ENCODE assay signal across 8 mouse cellular contexts in genomic region chr7:31049135-31049845, GRCm38 (mm10). TPM values are rescaled to one million over a fixed set of nuclear protein-coding genes. Genes with fewer than 3 reads are reported as not detected.
DNase-seq lines count a peak whose midpoint lies in the region; ATAC-seq and TF ChIP-seq lines count a peak whose summit lies in the region.

No protein-coding gene starts in this region.

- TF ChIP-seq CTCF in layer of hippocampus, adult 2 months (conservative IDR thresholded peaks at IDR 0.05), result peak; percentile 45
- no peak for TF ChIP-seq CTCF in thymus, adult 2 months (IDR thresholded peaks at IDR 0.05; ENCODE audit: borderline replicate concordance, control insufficient read depth, extremely low read depth, insufficient read depth, low read length, poor library complexity)

- no peaks in the 10 kb centered on the region for H3K9me3 ChIP-seq in hindbrain, embryonic 12.5 days (replicated peaks)
- H3K9me3 ChIP-seq in midbrain, embryonic 14.5 days (ENCODE audit: control insufficient read depth, low read length), result no peaks in the 10 kb centered on the region
- H3K9me3 ChIP-seq in heart, embryonic 10.5 days, result no peaks in the 10 kb centered on the region

- peaks cover 83% of the 10 kb centered on the region for H3K27me3 ChIP-seq in hindbrain, embryonic 12.5 days
- peaks cover 38% of the 10 kb centered on the region for H3K27me3 ChIP-seq in midbrain, embryonic 14.5 days (ENCODE audit: control insufficient read depth, insufficient read depth, low read length)
- peaks cover 90% of the 10 kb centered on the region for H3K27me3 ChIP-seq in heart, embryonic 10.5 days (ENCODE audit: insufficient read depth, poor library complexity, severe bottlenecking)
- peaks cover 25% of the 10 kb centered on the region for H3K27me3 ChIP-seq in thymus, adult 2 months (ENCODE audit: control insufficient read depth, insufficient read depth, low read length)

- TF ChIP-seq POLR2A in thymus, adult 2 months (IDR thresholded peaks at IDR 0.05; ENCODE audit: control insufficient read depth, extremely low read depth, insufficient read depth, low read length, poor library complexity), result no peak

- ATAC-seq in hindbrain, embryonic 12.5 days (ENCODE audit: low FRiP score), result peak; percentile 14
- ATAC-seq in midbrain, embryonic 14.5 days (ENCODE audit: low FRiP score, low TSS enrichment), result 0 out of 2 replicates have a peak, but pooled peaks have one; percentile 9

- WGBS in hindbrain, embryonic 12.5 days, result 22% methylated on average over 5 of the region's 5 CpGs
- 18% methylated on average over 5 of the region's 5 CpGs for WGBS in midbrain, embryonic 14.5 days
- 20% methylated on average over 5 of the region's 5 CpGs for WGBS in heart, embryonic 10.5 days
- 17% methylated on average over 5 of the region's 5 CpGs for WGBS in thymus, adult 2 months

- H3K36me3 ChIP-seq in hindbrain, embryonic 12.5 days, result no peaks in the 10 kb centered on the region
- no peaks in the 10 kb centered on the region for H3K36me3 ChIP-seq in midbrain, embryonic 14.5 days (ENCODE audit: control insufficient read depth, insufficient read depth, low read length)
- no peaks in the 10 kb centered on the region for H3K36me3 ChIP-seq in heart, embryonic 10.5 days
- H3K36me3 ChIP-seq in thymus, adult 2 months (ENCODE audit: control insufficient read depth, insufficient read depth, low read length), result no peaks in the 10 kb centered on the region

- H3K9ac ChIP-seq in hindbrain, embryonic 12.5 days, result peak overlapping the region; percentile 55; the same call in 1 of the 2 replicates
- H3K9ac ChIP-seq in midbrain, embryonic 14.5 days (replicated peaks; ENCODE audit: low read length), result peak overlapping the region; percentile 56

- DNase-seq in layer of hippocampus, adult 2 months (ENCODE audit: low spot score in 2 of 2), result no peak
- DNase-seq in layer of hippocampus, adult 9-11 months, result no peak
- DNase-seq in cerebellum, postnatal 14 days, result peak; percentile 87 to 90
- DNase-seq in midbrain, embryonic 14.5 days, result peak; percentile 90
- DNase-seq in ovary, postnatal 36 days (ENCODE audit: low spot score), result no peak
- no peak for DNase-seq in heart, embryonic 10.5 days (ENCODE audit: low spot score)
- no peak for DNase-seq in thymus, adult 2 months

- H3K4me1 ChIP-seq in hindbrain, embryonic 12.5 days, result peaks cover 49% of the 10 kb centered on the region
- peaks cover 24% of the 10 kb centered on the region for H3K4me1 ChIP-seq in midbrain, embryonic 14.5 days (ENCODE audit: control insufficient read depth, insufficient read depth, low read length)
- peaks cover 45% of the 10 kb centered on the region for H3K4me1 ChIP-seq in heart, embryonic 10.5 days
- peaks cover 15% of the 10 kb centered on the region; the same call in 1 of the 2 replicates for H3K4me1 ChIP-seq in thymus, adult 2 months (replicated peaks; ENCODE audit: control insufficient read depth, insufficient read depth, low read length)

- peak overlapping the region; percentile 54 for H3K4me3 ChIP-seq in layer of hippocampus, adult 2 months
- peak overlapping the region; percentile 32 for H3K4me3 ChIP-seq in hindbrain, embryonic 12.5 days
- H3K4me3 ChIP-seq in midbrain, embryonic 14.5 days (replicated peaks; ENCODE audit: low read depth, low read length), result peak overlapping the region; percentile 38
- H3K4me3 ChIP-seq in heart, embryonic 10.5 days, result no peak overlapping the region
- H3K4me3 ChIP-seq in thymus, adult 2 months (ENCODE audit: control insufficient read depth, insufficient read depth, low read length), result no peak overlapping the region

- peak overlapping the region; percentile 1; the same call in 1 of the 2 replicates for H3K27ac ChIP-seq in layer of hippocampus, adult 2 months
- peak overlapping the region; percentile 57 for H3K27ac ChIP-seq in hindbrain, embryonic 12.5 days
- peak overlapping the region; percentile 63 for H3K27ac ChIP-seq in midbrain, embryonic 14.5 days (replicated peaks; ENCODE audit: low read depth, low read length)
- no peak overlapping the region for H3K27ac ChIP-seq in heart, embryonic 10.5 days
- H3K27ac ChIP-seq in thymus, adult 2 months (ENCODE audit: control insufficient read depth, insufficient read depth, low read length), result no peak overlapping the region

- peak overlapping the region; percentile 60 for H3K4me2 ChIP-seq in hindbrain, embryonic 12.5 days (replicated peaks)
- H3K4me2 ChIP-seq in midbrain, embryonic 14.5 days (ENCODE audit: low read length), result peak overlapping the region; percentile 63

RNA-seq across cellular contexts. Expression of gene Fxyd7, which starts 2.0 kb away (rescaled TPM):
- 100 to 1,000 TPM; 117 to 121 TPM for total RNA-seq in layer of hippocampus, adult 2 months (2021)
- polyA plus RNA-seq in hindbrain, embryonic 12.5 days (2016; fragmentation: Nextera tagmentation; extraction: Ambion mirVana), result 26.3 and 29.8 TPM in 2 replicates
- polyA plus RNA-seq in midbrain, embryonic 14.5 days (2014; fragmentation: Nextera tagmentation; extraction: Ambion mirVana), result 99.9 and 159 TPM in 2 replicates
- polyA plus RNA-seq in heart, embryonic 10.5 days (2016; fragmentation: Nextera tagmentation; extraction: Ambion mirVana), result 0.22 and 1.5 TPM in 2 replicates
- polyA plus RNA-seq in thymus, adult 2 months (2012; rRNA removed), result 1.4 and 2.2 TPM in 2 replicates

RNA-seq across cellular contexts. Expression of gene Fxyd5, which starts 7.0 kb away (rescaled TPM):
- 10 to 100 TPM; 17.3 to 26.9 TPM for total RNA-seq in layer of hippocampus, adult 2 months (2021)
- polyA plus RNA-seq in hindbrain, embryonic 12.5 days (2016; fragmentation: Nextera tagmentation; extraction: Ambion mirVana), result 9.6 and 10.4 TPM in 2 replicates
- polyA plus RNA-seq in midbrain, embryonic 14.5 days (2014; fragmentation: Nextera tagmentation; extraction: Ambion mirVana), result 7.9 and 10.8 TPM in 2 replicates
- polyA plus RNA-seq in heart, embryonic 10.5 days (2016; fragmentation: Nextera tagmentation; extraction: Ambion mirVana), result 24.3 and 26.4 TPM in 2 replicates
- 247 and 283 TPM in 2 replicates for polyA plus RNA-seq in thymus, adult 2 months (2012; rRNA removed)

RNA-seq across cellular contexts. Expression of gene Fxyd1, which starts 7.7 kb away (rescaled TPM):
- total RNA-seq in layer of hippocampus, adult 2 months (2021), result 100 to 1,000 TPM in 1 of 2 experiments, 10 to 100 TPM in 1; 90.9 to 114 TPM
- polyA plus RNA-seq in hindbrain, embryonic 12.5 days (2016; fragmentation: Nextera tagmentation; extraction: Ambion mirVana), result 25.3 and 34.7 TPM in 2 replicates
- polyA plus RNA-seq in midbrain, embryonic 14.5 days (2014; fragmentation: Nextera tagmentation; extraction: Ambion mirVana), result 2.8 and 9.0 TPM in 2 replicates
- polyA plus RNA-seq in heart, embryonic 10.5 days (2016; fragmentation: Nextera tagmentation; extraction: Ambion mirVana), result 167 and 365 TPM in 2 replicates
- 46.4 and 107 TPM in 2 replicates for polyA plus RNA-seq in thymus, adult 2 months (2012; rRNA removed)

RNA-seq across cellular contexts. Expression of gene Lgi4, which starts 9.9 kb away (rescaled TPM):
- 10 to 100 TPM; 37.9 to 41.9 TPM for total RNA-seq in layer of hippocampus, adult 2 months (2021)
- polyA plus RNA-seq in hindbrain, embryonic 12.5 days (2016; fragmentation: Nextera tagmentation; extraction: Ambion mirVana), result 2.1 TPM in 2 replicates
- polyA plus RNA-seq in midbrain, embryonic 14.5 days (2014; fragmentation: Nextera tagmentation; extraction: Ambion mirVana), result 0.16 and 0.17 TPM in 2 replicates
- 0.27 and 0.41 TPM in 2 replicates for polyA plus RNA-seq in heart, embryonic 10.5 days (2016; fragmentation: Nextera tagmentation; extraction: Ambion mirVana)
- 1.1 and 1.8 TPM in 2 replicates for polyA plus RNA-seq in thymus, adult 2 months (2012; rRNA removed)

RNA-seq across cellular contexts. Expression of gene Fxyd3, which starts 27.2 kb away (rescaled TPM):
- total RNA-seq in layer of hippocampus, adult 2 months (2021), result 1 to 10 TPM in 1 of 2 experiments, not detected in 1; 1.7 TPM
- polyA plus RNA-seq in hindbrain, embryonic 12.5 days (2016; fragmentation: Nextera tagmentation; extraction: Ambion mirVana), result 5.5 and 12.3 TPM in 2 replicates
- not detected in 2 replicates for polyA plus RNA-seq in midbrain, embryonic 14.5 days (2014; fragmentation: Nextera tagmentation; extraction: Ambion mirVana)
- polyA plus RNA-seq in heart, embryonic 10.5 days (2016; fragmentation: Nextera tagmentation; extraction: Ambion mirVana), result 0.53 and 2.0 TPM in 2 replicates
- 23.5 and 34.7 TPM in 2 replicates for polyA plus RNA-seq in thymus, adult 2 months (2012; rRNA removed)

Comparison
In these comparisons a context has a peak if more than half of its experiments do, and no peak if none do; other contexts are left out.
1. DNase-seq: peak in cerebellum, postnatal 14 days (2 of 2) and midbrain, embryonic 14.5 days (single experiment); none in layer of hippocampus, adult 2 months (0 of 2), layer of hippocampus, adult 9-11 months (single experiment), ovary, postnatal 36 days (single experiment), heart, embryonic 10.5 days (single experiment) and thymus, adult 2 months (single experiment).
2. H3K27ac ChIP-seq: peak in layer of hippocampus, adult 2 months (single experiment), hindbrain, embryonic 12.5 days (single experiment) and midbrain, embryonic 14.5 days (single experiment); none in heart, embryonic 10.5 days (single experiment) and thymus, adult 2 months (single experiment).
3. H3K4me3 ChIP-seq: peak in layer of hippocampus, adult 2 months (single experiment), hindbrain, embryonic 12.5 days (single experiment) and midbrain, embryonic 14.5 days (single experiment); none in heart, embryonic 10.5 days (single experiment) and thymus, adult 2 months (single experiment).